Mouse (Mus musculus): ENCODE results near the gene Sema3a. TPM values are rescaled to one million over a fixed set of nuclear protein-coding genes. Genes with fewer than 3 reads are reported as not detected.

Gene Sema3a
- polyA plus RNA-seq, 1 experiment from 2014 or later: 13.3 TPM

- WGBS: 77% methylated on average over 5 of the region's 5 CpGs
- no peak overlapping the region for H3K4me3 ChIP-seq (ENCODE audit: low read depth, low read length)
- no peak for ATAC-seq (replicated peaks; ENCODE audit: low FRiP score)
- no peaks in the 10 kb centered on the region for H3K36me3 ChIP-seq (ENCODE audit: control insufficient read depth, insufficient read depth, low read length)
- H3K4me2 ChIP-seq: no peak overlapping the region
- H3K9me3 ChIP-seq (ENCODE audit: control insufficient read depth, low read length): no peaks in the 10 kb centered on the region
- no peak for DNase-seq (ENCODE audit: low spot score)
- no peaks in the 10 kb centered on the region for H3K4me1 ChIP-seq (replicated peaks; ENCODE audit: control insufficient read depth, insufficient read depth, low read length)
- H3K9ac ChIP-seq (ENCODE audit: low read depth, low read length): no peak overlapping the region
- H3K27me3 ChIP-seq (replicated peaks; ENCODE audit: control insufficient read depth, insufficient read depth, low read length): no peaks in the 10 kb centered on the region
- H3K27ac ChIP-seq (ENCODE audit: low read depth, low read length): no peak overlapping the region
These were observed 24.7 kb downstream of the Sema3a start for GRCm38 (mm10) chr5:13149909-13150308.

- no peak overlapping the region for H3K4me2 ChIP-seq
- H3K27ac ChIP-seq (ENCODE audit: low read depth, low read length): no peak overlapping the region
- H3K4me1 ChIP-seq (replicated peaks; ENCODE audit: control insufficient read depth, insufficient read depth, low read length): no peaks in the 10 kb centered on the region
- H3K9me3 ChIP-seq (ENCODE audit: control insufficient read depth, low read length): no peaks in the 10 kb centered on the region
- ATAC-seq (replicated peaks; ENCODE audit: low FRiP score) (no peak), DNase-seq (ENCODE audit: low spot score) (no peak)
- H3K27me3 ChIP-seq (replicated peaks; ENCODE audit: control insufficient read depth, insufficient read depth, low read length): no peaks in the 10 kb centered on the region
- H3K36me3 ChIP-seq (ENCODE audit: control insufficient read depth, insufficient read depth, low read length): no peaks in the 10 kb centered on the region
- no peak overlapping the region for H3K9ac ChIP-seq (ENCODE audit: low read depth, low read length)
- H3K4me3 ChIP-seq (ENCODE audit: low read depth, low read length): no peak overlapping the region
- 61% methylated on average over 2 of the region's 2 CpGs for WGBS
These were observed 25.8 kb downstream of the Sema3a start for GRCm38 (mm10) chr5:13151002-13151401.

- ATAC-seq (replicated peaks; ENCODE audit: low FRiP score) (no peak), DNase-seq (ENCODE audit: low spot score) (no peak)
- Histone ChIP-seq H3K4me3 (ENCODE audit: low read depth, low read length) (no peak overlapping the region), H3K9me3 (ENCODE audit: control insufficient read depth, low read length) (no peaks in the 10 kb centered on the region), H3K4me1 (replicated peaks; ENCODE audit: control insufficient read depth, insufficient read depth, low read length) (no peaks in the 10 kb centered on the region), H3K4me2 (no peak overlapping the region), H3K27me3 (replicated peaks; ENCODE audit: control insufficient read depth, insufficient read depth, low read length) (no peaks in the 10 kb centered on the region), H3K9ac (ENCODE audit: low read depth, low read length) (no peak overlapping the region), H3K36me3 (ENCODE audit: control insufficient read depth, insufficient read depth, low read length) (no peaks in the 10 kb centered on the region), H3K27ac (ENCODE audit: low read depth, low read length) (no peak overlapping the region)
- WGBS: 70% methylated on average over 5 of the region's 5 CpGs
These were observed 32.8 kb downstream of the Sema3a start for GRCm38 (mm10) chr5:13157761-13158612.

GRCm38 (mm10) chr5:13182186-13182585, 57.0 kb downstream of the Sema3a start:
- Histone ChIP-seq H3K27me3 (replicated peaks; ENCODE audit: control insufficient read depth, insufficient read depth, low read length) (no peaks in the 10 kb centered on the region), H3K27ac (ENCODE audit: low read depth, low read length) (no peak overlapping the region), H3K9me3 (ENCODE audit: control insufficient read depth, low read length) (no peaks in the 10 kb centered on the region), H3K4me1 (replicated peaks; ENCODE audit: control insufficient read depth, insufficient read depth, low read length) (no peaks in the 10 kb centered on the region), H3K4me2 (no peak overlapping the region), H3K9ac (ENCODE audit: low read depth, low read length) (no peak overlapping the region), H3K4me3 (ENCODE audit: low read depth, low read length) (no peak overlapping the region), H3K36me3 (ENCODE audit: control insufficient read depth, insufficient read depth, low read length) (no peaks in the 10 kb centered on the region)
- WGBS: 74% methylated on average over 2 of the region's 2 CpGs
- no peak for ATAC-seq (replicated peaks; ENCODE audit: low FRiP score)
- no peak for DNase-seq (ENCODE audit: low spot score)

GRCm38 (mm10) chr5:13197886-13198285, 72.7 kb downstream of the Sema3a start:
- Histone ChIP-seq H3K27ac (ENCODE audit: low read depth, low read length) (no peak overlapping the region), H3K4me3 (ENCODE audit: low read depth, low read length) (no peak overlapping the region), H3K4me1 (replicated peaks; ENCODE audit: control insufficient read depth, insufficient read depth, low read length) (no peaks in the 10 kb centered on the region), H3K9me3 (ENCODE audit: control insufficient read depth, low read length) (no peaks in the 10 kb centered on the region), H3K27me3 (replicated peaks; ENCODE audit: control insufficient read depth, insufficient read depth, low read length) (no peaks in the 10 kb centered on the region), H3K9ac (ENCODE audit: low read depth, low read length) (no peak overlapping the region), H3K36me3 (ENCODE audit: control insufficient read depth, insufficient read depth, low read length) (no peaks in the 10 kb centered on the region), H3K4me2 (no peak overlapping the region)
- no peak for DNase-seq (ENCODE audit: low spot score)
- 45% methylated on average over 3 of the region's 3 CpGs for WGBS
- ATAC-seq (replicated peaks; ENCODE audit: low FRiP score): no peak

- Histone ChIP-seq H3K4me2 (no peak overlapping the region), H3K4me1 (replicated peaks; ENCODE audit: control insufficient read depth, insufficient read depth, low read length) (no peaks in the 10 kb centered on the region), H3K36me3 (ENCODE audit: control insufficient read depth, insufficient read depth, low read length) (no peaks in the 10 kb centered on the region), H3K27ac (ENCODE audit: low read depth, low read length) (no peak overlapping the region), H3K4me3 (ENCODE audit: low read depth, low read length) (no peak overlapping the region), H3K27me3 (replicated peaks; ENCODE audit: control insufficient read depth, insufficient read depth, low read length) (no peaks in the 10 kb centered on the region), H3K9me3 (ENCODE audit: control insufficient read depth, low read length) (no peaks in the 10 kb centered on the region), H3K9ac (ENCODE audit: low read depth, low read length) (no peak overlapping the region)
- DNase-seq (ENCODE audit: low spot score) (no peak), ATAC-seq (replicated peaks; ENCODE audit: low FRiP score) (no peak)
- WGBS: 63% methylated on average over 6 of the region's 6 CpGs
These were observed 74.5 kb downstream of the Sema3a start for GRCm38 (mm10) chr5:13199709-13200108.

- no peaks in the 10 kb centered on the region for H3K36me3 ChIP-seq (ENCODE audit: control insufficient read depth, insufficient read depth, low read length)
- DNase-seq (ENCODE audit: low spot score) (no peak), ATAC-seq (replicated peaks; ENCODE audit: low FRiP score) (no peak)
- no peaks in the 10 kb centered on the region for H3K9me3 ChIP-seq (ENCODE audit: control insufficient read depth, low read length)
- H3K4me1 ChIP-seq (replicated peaks; ENCODE audit: control insufficient read depth, insufficient read depth, low read length): no peaks in the 10 kb centered on the region
- 69% methylated on average over 3 of the region's 3 CpGs for WGBS
- no peaks in the 10 kb centered on the region for H3K27me3 ChIP-seq (replicated peaks; ENCODE audit: control insufficient read depth, insufficient read depth, low read length)
- no peak overlapping the region for H3K9ac ChIP-seq (ENCODE audit: low read depth, low read length)
- H3K4me3 ChIP-seq (ENCODE audit: low read depth, low read length): no peak overlapping the region
- H3K4me2 ChIP-seq: no peak overlapping the region
- H3K27ac ChIP-seq (ENCODE audit: low read depth, low read length): no peak overlapping the region
These were observed 130.1 kb downstream of the Sema3a start for GRCm38 (mm10) chr5:13255353-13255752.

GRCm38 (mm10) chr5:13256321-13256720, 131.1 kb downstream of the Sema3a start:
- H3K4me1 ChIP-seq (replicated peaks; ENCODE audit: control insufficient read depth, insufficient read depth, low read length): no peaks in the 10 kb centered on the region
- WGBS: 56% methylated on average over 1 of the region's 1 CpGs
- H3K4me3 ChIP-seq (ENCODE audit: low read depth, low read length): no peak overlapping the region
- ATAC-seq (replicated peaks; ENCODE audit: low FRiP score) (no peak), DNase-seq (ENCODE audit: low spot score) (no peak)
- H3K27me3 ChIP-seq (replicated peaks; ENCODE audit: control insufficient read depth, insufficient read depth, low read length): no peaks in the 10 kb centered on the region
- no peaks in the 10 kb centered on the region for H3K9me3 ChIP-seq (ENCODE audit: control insufficient read depth, low read length)
- H3K36me3 ChIP-seq (ENCODE audit: control insufficient read depth, insufficient read depth, low read length): no peaks in the 10 kb centered on the region
- H3K9ac ChIP-seq (ENCODE audit: low read depth, low read length): no peak overlapping the region
- no peak overlapping the region for H3K27ac ChIP-seq (ENCODE audit: low read depth, low read length)
- no peak overlapping the region for H3K4me2 ChIP-seq

GRCm38 (mm10) chr5:13263087-13263486, 137.9 kb downstream of the Sema3a start:
- no peak overlapping the region for H3K9ac ChIP-seq (ENCODE audit: low read depth, low read length)
- no peak overlapping the region for H3K4me3 ChIP-seq (ENCODE audit: low read depth, low read length)
- H3K36me3 ChIP-seq (ENCODE audit: control insufficient read depth, insufficient read depth, low read length): no peaks in the 10 kb centered on the region
- no peak overlapping the region for H3K4me2 ChIP-seq
- ATAC-seq (replicated peaks; ENCODE audit: low FRiP score) (no peak), DNase-seq (ENCODE audit: low spot score) (no peak)
- no peaks in the 10 kb centered on the region for H3K27me3 ChIP-seq (replicated peaks; ENCODE audit: control insufficient read depth, insufficient read depth, low read length)
- no peaks in the 10 kb centered on the region for H3K9me3 ChIP-seq (ENCODE audit: control insufficient read depth, low read length)
- H3K4me1 ChIP-seq (replicated peaks; ENCODE audit: control insufficient read depth, insufficient read depth, low read length): no peaks in the 10 kb centered on the region
- no peak overlapping the region for H3K27ac ChIP-seq (ENCODE audit: low read depth, low read length)
- WGBS: 73% methylated on average over 2 of the region's 2 CpGs
